Mouse (Mus musculus): ENCODE results near the gene Scgb1b11.
"Not testable (repeated sequence)": the region's sequence is repeated elsewhere in the genome, so short reads cannot be mapped to it uniquely, and the experiment has no call there.

Scgb1b11 gene

GRCm38 (mm10) chr7:32222540-32222939, at the start of gene Scgb1b11:
Scgb1b11 (plus strand) TSS chr7:32222840.
- DNase-seq (ENCODE audit: low read depth) = not testable (repeated sequence)

- not testable (repeated sequence) for DNase-seq (ENCODE audit: low read depth)
Observed at GRCm38 (mm10) chr7:32211045-32211444, 11.6 kb upstream of the Scgb1b11 start, which contains the start of gene Scgb2b11. Scgb2b11 (minus strand) TSS chr7:32211145.

Data from induced T-regulatory cell, adult 2 months (primary cell).